Mouse (Mus musculus) kidney, adult 2 months (tissue): ENCODE measurements around the gene Ffar2.

Experiments used
- CTCF ChIP-seq: fragments of 200-500 bp; conservative IDR thresholded peaks from 2 replicates; pipeline ENCODE4 v1.5.1; 2011; ENCODE audit warnings: low read depth, mild to moderate bottlenecking, control low read depth, low read length, moderate library complexity, mixed read lengths; ENCODE audit not compliant: insufficient read depth, insufficient read length
- POLR2A ChIP-seq: fragments of 200-500 bp; IDR thresholded peaks from one replicate; pipeline ENCODE4 v1.6.1; 2011; ENCODE audit warnings: low read depth, low read length, control low read depth

DNA sequence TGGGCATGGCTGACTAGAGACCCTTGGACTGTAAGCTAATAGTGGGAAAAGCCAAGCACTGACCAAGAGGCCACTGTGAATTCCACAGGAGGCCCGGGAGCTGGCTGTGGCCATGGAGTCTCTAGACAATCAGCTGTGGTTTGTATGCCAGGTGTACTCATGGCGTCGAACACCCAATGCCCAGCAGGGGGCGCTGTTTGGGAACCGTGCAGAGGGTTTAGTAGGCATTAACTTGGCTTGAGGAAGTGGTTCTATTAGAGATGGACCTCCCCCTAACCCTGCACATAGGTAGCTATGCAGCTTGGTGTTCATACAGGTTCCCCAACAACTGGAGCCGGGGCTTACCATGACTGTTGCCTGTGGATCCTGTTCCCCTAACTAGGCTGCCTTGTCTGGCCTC is 17.7 kb downstream of the Ffar2 start:
- TF ChIP-seq POLR2A, result no peak
- peak; percentile 58 for TF ChIP-seq CTCF
